Mouse (Mus musculus): ENCODE measurements at regions not wholly inside any gene's neighbourhood (a gene's known extent, or its start where the extent isn't known, plus 50 kb on each side); places are given as distances from the start of the nearest gene placed in this dataset.
"Not testable (repeated sequence)": the region's sequence is repeated elsewhere in the genome, so short reads cannot be mapped to it uniquely, and the experiment has no call there.

GRCm38 (mm10) chr10:10270297-10270696 is 201.8 kb downstream of the Adgb start:
- no peak for DNase-seq (ENCODE audit: low read depth, low spot score)

- no peak for DNase-seq (ENCODE audit: low read depth, low spot score)
Measured at GRCm38 (mm10) chr10:10252540-10253318, 219.4 kb downstream of the Adgb start.

GRCm38 (mm10) chr10:10252136-10252535 is 220.0 kb downstream of the Adgb start:
- no peak for DNase-seq (ENCODE audit: low read depth, low spot score)

- no peak for DNase-seq (ENCODE audit: low read depth, low spot score)
Measured at GRCm38 (mm10) chr10:10234894-10235523, 237.1 kb downstream of the Adgb start.

- DNase-seq (ENCODE audit: low read depth, low spot score) = no peak
Measured at GRCm38 (mm10) chr10:10224582-10225144, 247.5 kb downstream of the Adgb start.

GRCm38 (mm10) chr10:10219726-10220125 is 252.4 kb downstream of the Adgb start:
- no peak for DNase-seq (ENCODE audit: low read depth, low spot score)

- no peak for DNase-seq (ENCODE audit: low read depth, low spot score)
Measured at GRCm38 (mm10) chr10:10216892-10217291, 255.2 kb downstream of the Adgb start.

GRCm38 (mm10) chr10:10215376-10215775 is 256.8 kb downstream of the Adgb start:
- peak; percentile 28 for DNase-seq (ENCODE audit: low read depth, low spot score)

- no peak for DNase-seq (ENCODE audit: low read depth, low spot score)
Measured at GRCm38 (mm10) chr10:10208354-10208753, 263.8 kb downstream of the Adgb start.

- DNase-seq (ENCODE audit: low read depth, low spot score) = no peak
Measured at GRCm38 (mm10) chr10:10205805-10206520, 266.2 kb downstream of the Adgb start.

GRCm38 (mm10) chr10:10203982-10204381 is 268.1 kb downstream of the Adgb start:
- no peak for DNase-seq (ENCODE audit: low read depth, low spot score)

- no peak for DNase-seq (ENCODE audit: low read depth, low spot score)
Measured at GRCm38 (mm10) chr10:10190308-10190707, 281.8 kb downstream of the Adgb start.

GRCm38 (mm10) chr10:10188113-10188512 is 284.0 kb downstream of the Adgb start:
- no peak for DNase-seq (ENCODE audit: low read depth, low spot score)

GRCm38 (mm10) chr10:10186721-10187120 is 285.4 kb downstream of the Adgb start:
- DNase-seq (ENCODE audit: low read depth, low spot score) = no peak

GRCm38 (mm10) chr10:10185298-10185883 is 284.5 kb upstream of the Stxbp5 start:
- no peak for DNase-seq (ENCODE audit: low read depth, low spot score)

- DNase-seq (ENCODE audit: low read depth, low spot score) = no peak
Measured at GRCm38 (mm10) chr10:10184386-10184785, 283.5 kb upstream of the Stxbp5 start.

- DNase-seq (ENCODE audit: low read depth, low spot score) = not testable (repeated sequence)
Measured at GRCm38 (mm10) chr10:10177037-10177436, 276.2 kb upstream of the Stxbp5 start.

All from brain, embryonic 18.5 days (tissue).